Mouse (Mus musculus) liver, embryonic 12.5 days (tissue): ENCODE data around the gene Nr2f1. TPM values are rescaled to one million over a fixed set of nuclear protein-coding genes. Genes with fewer than 3 reads are reported as not detected.

Source experiments
- ATAC-seq: fragments of 200-750 bp; cut with Nextera tagmentation; 2 replicates; pipeline ENCODE4 v1.8.0; 2017; ENCODE audit warnings: moderate number of reproducible peaks, mild to moderate bottlenecking, moderate library complexity
- H3K27ac ChIP-seq: fragments of 300-500 bp; sonication (generic); 2 replicates; pipeline ENCODE4 v1.5.1; 2016; ENCODE audit warnings: mild to moderate bottlenecking
- H3K27me3 ChIP-seq: fragments of 300-500 bp; sonication (generic); replicated peaks from 2 replicates; pipeline ENCODE4 v1.6.1; 2016; ENCODE audit warnings: mild to moderate bottlenecking, moderate library complexity
- H3K36me3 ChIP-seq: fragments of 300-500 bp; sonication (generic); 2 replicates; pipeline ENCODE4 v1.6.1; 2016; ENCODE audit warnings: mild to moderate bottlenecking, moderate library complexity
- H3K4me1 ChIP-seq: fragments of 300-500 bp; sonication (generic); 2 replicates; pipeline ENCODE4 v1.6.1; 2016
- H3K4me2 ChIP-seq: fragments of 300-500 bp; sonication (generic); 2 replicates; pipeline ENCODE4 v1.6.1; 2016; ENCODE audit warnings: mild to moderate bottlenecking, moderate library complexity
- H3K4me3 ChIP-seq: fragments of 300-500 bp; sonication (generic); 2 replicates; pipeline ENCODE4 v1.5.1; 2016; ENCODE audit warnings: mild to moderate bottlenecking, moderate library complexity
- H3K9ac ChIP-seq: fragments of 300-500 bp; sonication (generic); 2 replicates; pipeline ENCODE4 v1.6.1; 2016; ENCODE audit warnings: mild to moderate bottlenecking, moderate library complexity
- H3K9me3 ChIP-seq: fragments of 300-500 bp; sonication (generic); replicated peaks from 2 replicates; pipeline ENCODE4 v1.6.1; 2016; ENCODE audit warnings: mild to moderate bottlenecking, moderate library complexity
- WGBS: fragments of 180-500 bp; shearing (Covaris S2); methylation state at CpG from one replicate; pipeline ENCODE4 v1.1.7; 2016; ENCODE audit not compliant: insufficient replicate concordance; 5-methylcytosine and 5-hydroxymethylcytosine counted together
- polyA plus RNA-seq: library from polyadenylated mRNA; unstranded; fragments of >200 nt; fragmentation: Nextera tagmentation; extraction: Ambion mirVana; gene quantifications from 2 replicates; pipeline ENCODE4 v1.2.1, GENCODE M21; 2016

The Nr2f1 gene
- polyA plus RNA-seq, 1 experiment from 2014 or later = 1.5 TPM

DNA sequence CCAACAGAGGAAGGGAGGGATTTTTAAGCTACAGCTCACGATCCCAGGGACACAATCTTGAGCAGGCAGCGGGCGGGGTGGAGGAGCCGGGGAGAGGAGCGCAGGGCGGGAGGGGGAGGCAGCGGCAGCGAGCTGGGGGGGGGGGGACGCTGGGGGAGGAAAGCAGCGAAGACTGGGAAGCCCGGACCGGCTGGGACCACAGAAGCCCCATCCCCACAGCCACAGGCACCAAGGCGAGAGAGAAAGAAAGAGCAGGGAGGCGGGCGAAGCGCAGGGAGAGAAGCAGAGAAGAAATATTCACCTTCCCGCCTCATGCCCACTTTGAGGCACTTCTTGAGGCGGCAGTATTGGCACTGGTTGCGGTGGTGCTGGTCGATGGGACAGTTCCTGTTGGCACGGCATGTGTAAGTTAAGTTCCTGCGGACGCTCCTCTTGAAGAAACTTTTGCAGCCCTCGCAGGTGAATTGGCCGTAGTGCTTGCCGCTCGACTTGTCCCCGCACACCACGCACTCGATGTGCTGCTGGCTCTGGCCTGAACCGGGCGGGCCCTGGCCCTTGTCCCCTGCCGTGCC is 1.7 kb downstream of the Nr2f1 start:
- peak overlapping the region; percentile 64 for H3K9ac ChIP-seq
- H3K9me3 ChIP-seq = no peaks in the 10 kb centered on the region
- H3K36me3 ChIP-seq = no peaks in the 10 kb centered on the region
- no peak for ATAC-seq
- H3K4me1 ChIP-seq = peaks cover 10% of the 10 kb centered on the region
- WGBS = under 1% methylated on average over 26 of the region's 33 CpGs
- peak overlapping the region; percentile 59 for H3K4me3 ChIP-seq
- H3K4me2 ChIP-seq = peak overlapping the region; percentile 71
- peak overlapping the region; percentile 78 for H3K27ac ChIP-seq
- H3K27me3 ChIP-seq = peaks cover 96% of the 10 kb centered on the region

DNA sequence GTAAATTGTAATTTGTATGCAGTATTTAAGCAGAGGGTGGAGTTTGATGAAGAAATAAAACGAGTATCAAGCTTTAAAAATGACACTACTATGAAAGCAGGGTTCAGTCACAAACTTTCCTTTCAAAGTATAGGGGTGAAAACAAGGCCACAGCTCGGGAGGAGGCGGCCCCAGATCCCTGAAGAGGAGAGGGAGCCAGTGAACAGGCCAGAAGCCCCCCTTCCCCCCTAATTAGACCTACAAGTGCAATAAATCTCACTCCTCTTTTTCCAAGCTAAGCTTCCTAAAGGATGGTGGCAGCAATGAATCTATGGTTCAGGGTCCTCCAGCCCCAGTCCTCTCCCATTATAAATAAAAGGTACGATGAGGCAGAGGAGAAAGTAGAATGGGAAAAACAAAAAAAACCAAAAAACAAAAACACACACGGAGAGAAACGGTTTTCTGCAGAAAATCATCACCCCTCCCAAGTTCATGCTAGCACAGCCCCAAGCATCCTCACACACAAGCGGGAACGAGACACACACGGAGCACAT is 2.2 kb downstream of the Nr2f1 start:
- peak overlapping the region; percentile 59 for H3K4me3 ChIP-seq
- peaks cover 95% of the 10 kb centered on the region for H3K27me3 ChIP-seq
- H3K4me1 ChIP-seq = peaks cover 10% of the 10 kb centered on the region
- no peaks in the 10 kb centered on the region for H3K36me3 ChIP-seq
- no peaks in the 10 kb centered on the region for H3K9me3 ChIP-seq
- peak overlapping the region; percentile 71 for H3K4me2 ChIP-seq
- WGBS = 4% methylated on average over 9 of the region's 9 CpGs
- H3K27ac ChIP-seq = no peak overlapping the region
- H3K9ac ChIP-seq = no peak overlapping the region
- ATAC-seq = no peak

DNA sequence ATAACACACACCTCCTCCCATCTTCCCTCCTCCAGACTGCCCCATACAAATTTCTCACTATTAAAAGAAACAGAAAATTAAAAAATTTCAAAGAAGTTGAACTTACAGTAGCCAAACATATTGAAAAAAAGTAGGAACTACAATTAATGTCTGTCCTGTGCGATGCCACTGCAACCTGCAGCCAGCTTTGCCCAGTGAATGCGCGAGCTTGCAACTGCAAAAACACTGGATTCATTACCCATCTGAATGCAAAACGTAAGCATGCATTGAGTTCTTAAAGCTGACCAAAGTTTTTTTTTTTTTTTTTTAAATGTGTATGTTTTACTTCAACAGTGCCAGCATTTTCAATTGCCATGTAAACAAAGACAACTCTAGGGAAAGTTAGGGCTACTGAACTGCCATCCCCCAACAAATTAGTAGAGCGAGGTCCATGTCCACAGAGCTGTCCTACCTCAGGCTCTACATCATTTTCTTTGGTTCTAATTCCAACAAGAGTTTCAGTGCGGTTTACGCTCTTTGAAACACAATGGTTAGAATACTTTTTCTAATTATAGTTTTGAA is 3.2 kb downstream of the Nr2f1 start:
- H3K4me3 ChIP-seq = no peak overlapping the region

DNA sequence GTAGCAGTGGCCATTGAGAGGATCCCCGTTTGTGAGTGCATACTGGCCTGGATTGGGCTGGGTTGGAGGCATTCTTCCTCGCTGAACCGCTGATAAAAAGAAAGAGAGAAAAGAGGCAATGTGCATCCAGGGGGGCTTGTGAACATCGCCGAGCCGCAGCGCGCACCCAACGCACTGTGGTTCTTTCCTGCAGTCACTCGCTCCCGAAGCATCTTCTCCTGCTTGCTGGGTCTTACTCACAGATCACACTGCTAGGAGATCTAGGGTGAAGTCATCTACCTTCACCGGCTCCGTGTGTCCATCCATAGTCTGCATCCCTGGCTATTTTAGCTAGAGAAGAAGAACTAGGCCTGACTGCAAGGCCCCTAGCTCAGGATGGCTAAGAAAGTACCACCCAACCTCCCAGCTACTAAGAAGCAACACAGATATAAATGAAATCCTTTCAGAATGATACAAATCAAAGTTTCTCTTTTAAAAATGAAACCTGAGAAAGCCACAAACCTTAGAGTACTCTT is 3.9 kb downstream of the Nr2f1 start:
- Histone ChIP-seq H3K4me1 (peaks cover 10% of the 10 kb centered on the region), H3K27ac (no peak overlapping the region), H3K4me2 (peak overlapping the region; percentile 51), H3K9me3 (no peaks in the 10 kb centered on the region), H3K9ac (0 out of 2 replicates have a peak overlapping the region, but pooled peaks have one; percentile 14), H3K36me3 (no peaks in the 10 kb centered on the region), H3K4me3 (no peak overlapping the region; the same call in 1 of the 2 replicates), H3K27me3 (peaks cover 94% of the 10 kb centered on the region)
- ATAC-seq = no peak
- 2% methylated on average over 13 of the region's 13 CpGs for WGBS

More for the DNA sequence above, 3.2 kb downstream of the Nr2f1 start:
- Histone ChIP-seq H3K27ac (no peak overlapping the region), H3K4me2 (no peak overlapping the region), H3K9me3 (no peaks in the 10 kb centered on the region), H3K27me3 (peaks cover 93% of the 10 kb centered on the region), H3K4me1 (peaks cover 10% of the 10 kb centered on the region), H3K9ac (no peak overlapping the region), H3K36me3 (no peaks in the 10 kb centered on the region)
- 9% methylated on average over 7 of the region's 7 CpGs for WGBS
- ATAC-seq = no peak

DNA sequence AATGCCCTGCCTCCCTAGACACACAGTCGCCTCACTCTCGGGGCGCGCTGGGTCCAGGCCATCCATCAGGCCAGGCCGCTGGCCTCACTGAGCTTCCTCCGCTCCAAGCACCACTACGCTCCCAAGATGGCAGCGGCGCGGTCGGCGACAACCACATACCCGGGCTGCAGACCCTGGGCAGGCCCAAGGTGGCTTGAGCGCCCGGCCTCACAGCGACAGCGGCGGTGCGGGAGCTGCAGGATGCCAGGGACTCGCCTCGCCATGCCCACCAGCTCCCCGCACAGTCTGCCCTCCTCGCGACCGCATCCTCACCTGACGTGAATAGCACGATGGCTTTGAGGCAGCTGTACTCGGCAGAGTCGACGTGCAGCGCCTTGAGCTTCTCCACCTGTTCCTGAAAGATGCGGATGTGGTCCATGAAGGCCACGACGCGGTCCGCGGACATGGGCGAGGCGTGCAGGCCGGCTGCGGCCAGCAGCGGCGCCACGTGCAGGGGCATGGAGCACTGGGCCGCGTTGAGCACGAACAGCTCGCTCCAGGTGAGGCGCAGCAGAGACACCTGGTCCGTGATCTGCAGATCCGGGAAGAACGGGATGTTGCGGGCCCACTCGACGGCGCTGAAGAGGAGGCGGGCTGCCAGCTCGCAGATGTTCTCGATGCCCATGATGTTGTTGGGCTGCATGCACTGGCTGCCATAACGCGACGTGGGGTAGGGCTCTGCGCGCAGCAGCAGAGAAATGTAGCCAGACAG is 4.5 kb downstream of the Nr2f1 start:
- H3K36me3 ChIP-seq = no peaks in the 10 kb centered on the region
- H3K27ac ChIP-seq = no peak overlapping the region
- no peaks in the 10 kb centered on the region for H3K9me3 ChIP-seq
- ATAC-seq = no peak
- H3K27me3 ChIP-seq = peaks cover 94% of the 10 kb centered on the region
- 4% methylated on average over 64 of the region's 64 CpGs for WGBS
- peaks cover 10% of the 10 kb centered on the region for H3K4me1 ChIP-seq
- peak overlapping the region; percentile 30 for H3K4me3 ChIP-seq
- peak overlapping the region; percentile 31 for H3K9ac ChIP-seq
- peak overlapping the region; percentile 51 for H3K4me2 ChIP-seq

DNA sequence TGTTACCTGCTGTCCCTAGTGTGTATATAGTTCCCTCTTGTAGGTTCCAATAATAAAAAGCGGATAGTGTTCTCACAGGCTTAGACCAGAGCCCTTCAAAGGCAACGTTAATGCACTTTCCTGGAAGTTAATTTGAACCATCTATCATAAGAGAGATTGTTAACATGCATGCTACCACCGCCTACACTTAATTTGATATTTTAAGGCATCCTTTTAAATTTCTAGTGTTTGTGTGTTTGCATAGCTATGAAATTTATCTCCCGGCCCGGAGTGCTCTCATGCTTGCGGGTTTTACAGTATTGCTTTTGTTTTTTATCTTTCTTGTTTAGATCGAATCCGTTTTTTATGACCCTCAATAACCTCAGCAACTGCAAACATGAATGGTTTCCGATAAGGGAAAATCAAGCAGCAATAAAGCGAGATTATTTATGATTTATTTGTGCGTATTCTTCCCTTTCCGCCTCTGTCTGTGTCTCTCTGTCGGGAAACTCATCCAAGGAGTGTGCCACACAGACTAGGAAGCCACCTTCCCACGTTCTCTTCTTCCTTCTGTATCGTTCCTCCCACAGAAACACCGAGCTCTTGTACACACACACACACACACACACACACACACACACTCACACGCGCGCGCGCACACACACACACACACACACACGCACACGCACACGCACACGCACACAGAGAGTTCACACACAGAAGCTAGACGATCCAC is 5.3 kb downstream of the Nr2f1 start:
- ATAC-seq = no peak
- Histone ChIP-seq H3K9me3 (no peaks in the 10 kb centered on the region), H3K9ac (no peak overlapping the region), H3K27ac (no peak overlapping the region), H3K27me3 (peaks cover 94% of the 10 kb centered on the region), H3K4me3 (peak overlapping the region; percentile 30), H3K4me1 (peaks cover 10% of the 10 kb centered on the region), H3K36me3 (no peaks in the 10 kb centered on the region), H3K4me2 (peak overlapping the region; percentile 51)
- 7% methylated on average over 23 of the region's 26 CpGs for WGBS

DNA sequence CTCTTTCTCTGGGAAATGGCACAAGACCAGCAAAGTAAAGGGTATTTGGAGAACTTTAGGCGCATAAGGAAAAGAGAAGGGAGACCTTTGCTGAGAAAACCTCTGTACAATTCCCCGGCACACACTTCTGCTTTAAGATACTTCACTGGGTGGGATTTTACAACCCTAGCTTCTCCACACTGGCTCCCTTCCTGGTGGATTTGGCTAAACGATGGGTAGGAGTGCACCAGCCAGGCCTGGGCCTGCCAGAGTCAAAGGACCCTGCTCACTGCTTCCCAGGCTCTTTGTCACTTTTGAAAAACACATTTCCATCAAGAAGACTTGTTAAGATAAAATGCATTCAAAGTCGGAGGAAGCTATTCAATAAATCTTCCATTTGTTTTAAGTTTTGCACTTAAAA is 6.3 kb downstream of the Nr2f1 start:
- WGBS = 15% methylated on average over 4 of the region's 4 CpGs
- ATAC-seq = no peak
- H3K9me3 ChIP-seq = no peaks in the 10 kb centered on the region
- H3K4me1 ChIP-seq = peaks cover under 1% of the 10 kb centered on the region; the same call in 1 of the 2 replicates
- H3K27me3 ChIP-seq = peaks cover 89% of the 10 kb centered on the region
- no peak overlapping the region for H3K4me2 ChIP-seq
- H3K27ac ChIP-seq = no peak overlapping the region
- H3K9ac ChIP-seq = no peak overlapping the region
- H3K4me3 ChIP-seq = no peak overlapping the region
- no peaks in the 10 kb centered on the region for H3K36me3 ChIP-seq

DNA sequence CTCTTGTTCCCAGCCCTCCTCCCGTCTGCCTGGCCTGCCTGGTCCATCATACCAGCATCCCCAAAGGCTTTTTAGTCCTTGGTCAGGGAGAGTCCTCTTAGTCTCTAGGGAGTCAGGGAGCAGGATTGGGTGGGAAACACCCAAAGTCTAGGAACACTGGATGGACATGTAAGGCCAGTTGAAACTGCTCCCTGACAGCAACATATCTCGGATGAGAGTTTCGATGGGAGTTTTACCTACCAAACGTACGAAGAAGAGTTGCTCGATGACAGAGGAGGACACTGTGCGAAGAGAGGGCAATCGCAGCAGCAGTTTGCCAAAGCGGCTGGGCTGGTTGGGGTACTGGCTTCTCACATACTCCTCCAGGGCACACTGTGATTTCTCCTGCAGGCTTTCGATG is 10.0 kb downstream of the Nr2f1 start:
- Histone ChIP-seq H3K4me3 (no peak overlapping the region), H3K9ac (no peak overlapping the region), H3K27me3 (peaks cover 92% of the 10 kb centered on the region), H3K4me1 (no peaks in the 10 kb centered on the region), H3K27ac (no peak overlapping the region), H3K36me3 (no peaks in the 10 kb centered on the region), H3K9me3 (no peaks in the 10 kb centered on the region), H3K4me2 (no peak overlapping the region)
- WGBS = 16% methylated on average over 10 of the region's 10 CpGs
- ATAC-seq = no peak

DNA sequence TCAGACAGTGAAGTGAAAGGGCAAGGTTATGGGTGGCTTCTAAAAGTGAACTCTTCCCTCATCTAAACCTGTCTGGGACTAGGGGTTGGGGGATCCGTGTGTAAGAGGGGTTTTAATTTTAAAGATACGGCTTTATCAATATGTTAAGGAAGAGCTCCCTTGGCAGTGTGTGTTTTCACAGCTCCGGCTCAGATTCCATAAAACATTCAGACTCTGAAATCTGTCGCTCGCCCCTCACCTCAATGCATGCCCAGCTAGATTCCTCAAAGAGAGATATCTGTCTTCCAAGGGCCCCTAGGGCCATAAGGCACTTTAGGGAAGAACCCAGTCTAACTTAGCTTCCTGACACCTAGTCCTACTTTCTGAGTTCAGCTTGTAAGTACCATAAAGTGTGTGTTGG is 11.7 kb downstream of the Nr2f1 start:
- no peak for ATAC-seq

DNA sequence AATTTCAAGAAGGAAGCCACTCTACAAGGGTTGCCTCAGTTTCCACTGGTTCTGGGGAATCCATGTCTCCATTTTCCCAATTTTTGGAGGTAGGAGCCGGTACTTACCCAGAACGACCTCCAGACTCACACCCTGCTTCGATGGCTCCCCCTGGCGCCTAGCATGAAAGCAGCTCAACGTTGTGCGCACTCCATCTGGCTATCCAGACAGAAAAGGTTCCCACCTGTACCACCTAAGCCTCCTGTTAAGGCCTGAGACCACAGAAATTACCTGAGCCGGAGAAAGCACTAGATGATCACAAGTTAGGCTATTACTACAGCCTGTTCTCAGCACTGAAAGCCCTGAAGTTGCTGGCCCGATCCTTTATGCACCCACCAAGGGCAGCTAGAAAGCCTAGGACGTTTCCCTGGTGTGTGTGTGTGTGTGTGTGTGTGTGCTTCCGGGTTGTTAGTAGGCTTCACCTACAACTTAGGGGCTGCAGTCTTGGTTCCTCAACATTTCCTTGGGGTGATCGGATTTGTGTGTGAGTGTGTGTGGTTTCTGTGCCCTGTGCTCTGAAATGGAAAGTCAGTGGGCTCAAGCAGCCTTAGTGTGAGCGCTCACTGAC is 13.1 kb downstream of the Nr2f1 start:
- H3K4me3 ChIP-seq = no peak overlapping the region
- H3K27me3 ChIP-seq = peaks cover 95% of the 10 kb centered on the region
- no peaks in the 10 kb centered on the region for H3K9me3 ChIP-seq
- H3K36me3 ChIP-seq = no peaks in the 10 kb centered on the region
- WGBS = 10% methylated on average over 12 of the region's 12 CpGs
- no peak overlapping the region for H3K4me2 ChIP-seq
- ATAC-seq = no peak
- no peaks in the 10 kb centered on the region for H3K4me1 ChIP-seq
- H3K9ac ChIP-seq = no peak overlapping the region
- no peak overlapping the region for H3K27ac ChIP-seq

More for the DNA sequence above, 11.7 kb downstream of the Nr2f1 start:
- Histone ChIP-seq H3K9ac (no peak overlapping the region), H3K9me3 (no peaks in the 10 kb centered on the region), H3K4me3 (no peak overlapping the region), H3K4me1 (no peaks in the 10 kb centered on the region), H3K27me3 (peaks cover 92% of the 10 kb centered on the region), H3K27ac (no peak overlapping the region), H3K4me2 (no peak overlapping the region), H3K36me3 (no peaks in the 10 kb centered on the region)
- WGBS = 28% methylated on average over 5 of the region's 5 CpGs

DNA sequence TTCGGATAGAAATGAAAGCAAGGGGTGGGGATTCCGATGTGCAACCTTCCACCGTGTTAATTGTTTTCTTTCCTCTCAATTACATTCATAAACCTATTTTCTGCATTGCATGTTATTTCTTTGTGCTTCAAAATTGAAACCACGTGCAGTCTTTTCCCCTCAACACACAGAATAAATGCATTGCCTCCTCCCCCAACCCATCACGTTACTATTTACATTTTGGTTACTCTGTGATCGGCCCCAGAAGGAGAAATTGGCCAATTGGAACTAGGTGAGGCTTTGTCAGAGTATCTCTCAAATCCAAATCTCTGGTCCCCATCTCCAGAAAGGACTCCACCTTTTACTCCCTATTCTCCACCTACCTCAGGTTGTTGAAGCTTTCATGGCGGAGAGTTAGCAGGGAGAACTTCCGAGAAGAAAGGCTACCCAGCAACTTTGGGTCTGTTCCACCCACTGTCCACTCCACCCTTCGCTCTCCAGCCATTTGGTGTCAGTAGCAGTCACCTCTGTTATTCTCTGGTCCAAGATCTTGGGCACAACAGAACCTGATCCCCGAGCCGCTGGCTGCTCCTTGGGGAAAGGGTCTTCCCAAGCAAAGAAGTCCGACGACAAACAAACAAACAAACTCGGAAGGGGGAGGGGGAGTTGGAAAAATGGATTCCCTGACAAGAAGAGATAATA is 14.6 kb downstream of the Nr2f1 start:
- H3K4me3 ChIP-seq = no peak overlapping the region
- H3K4me1 ChIP-seq = no peaks in the 10 kb centered on the region
- H3K9ac ChIP-seq = no peak overlapping the region
- 7% methylated on average over 14 of the region's 14 CpGs for WGBS
- no peak for ATAC-seq
- H3K4me2 ChIP-seq = no peak overlapping the region
- H3K9me3 ChIP-seq = no peaks in the 10 kb centered on the region
- H3K36me3 ChIP-seq = no peaks in the 10 kb centered on the region
- no peak overlapping the region for H3K27ac ChIP-seq
- peaks cover 93% of the 10 kb centered on the region for H3K27me3 ChIP-seq
